Mouse (Mus musculus) skeletal muscle tissue, postnatal 0 days (tissue): ENCODE measurements around the gene F2rl1. TPM values are rescaled to one million over a fixed set of nuclear protein-coding genes. Genes with fewer than 3 reads are reported as not detected.

Experiments used
- polyA plus RNA-seq: library from polyadenylated mRNA; unstranded; fragments of >200 nt; fragmentation: Nextera tagmentation; extraction: Ambion mirVana; gene quantifications from 2 replicates; pipeline ENCODE4 v1.2.1, GENCODE M21; 2015

F2rl1 gene
- 0.69 and 0.73 TPM in 2 replicates for polyA plus RNA-seq

DNA sequence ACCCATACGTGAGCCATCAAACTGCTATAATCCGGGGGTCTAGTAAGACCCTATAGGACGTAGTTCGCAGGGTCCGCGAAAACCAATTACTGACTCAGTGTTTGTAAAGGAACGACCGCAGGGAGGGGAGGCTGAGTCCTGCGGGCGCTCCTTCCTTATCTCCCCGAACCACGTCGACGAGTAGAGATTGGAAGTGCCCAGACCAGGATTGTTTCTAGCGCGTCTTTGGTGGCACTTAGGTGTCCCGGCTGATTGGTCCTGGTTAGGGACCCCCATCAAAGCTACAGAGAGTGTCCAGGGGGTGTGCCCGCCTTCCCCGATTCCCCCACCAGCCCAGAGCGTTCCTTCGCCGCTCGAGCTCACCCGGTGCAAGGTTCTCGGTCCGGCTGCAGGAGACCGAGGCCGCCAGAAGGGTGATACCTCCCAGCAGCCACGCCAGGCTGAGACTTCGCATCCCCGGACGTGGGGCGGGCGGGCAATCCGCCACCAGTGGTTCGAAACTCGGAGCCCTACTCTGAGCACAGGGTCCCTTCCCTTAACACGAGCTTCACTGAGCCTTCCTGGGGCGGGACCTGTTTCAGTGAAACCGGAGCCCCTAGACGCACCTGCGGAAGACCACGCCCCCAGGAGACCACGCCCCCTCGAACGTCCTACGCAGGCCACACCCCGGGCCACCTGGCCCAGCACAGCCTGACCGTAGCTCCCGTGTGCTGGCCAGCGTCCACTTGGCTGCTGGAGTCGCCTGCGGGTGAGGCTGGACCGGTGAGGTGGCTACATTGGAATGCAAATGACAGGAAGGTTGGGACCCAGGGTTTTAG, at the start of gene F2rl1:
Gene F2rl1, minus strand, starts transcription at position 554 of the 818 bp plus-strand sequence.

DNA sequence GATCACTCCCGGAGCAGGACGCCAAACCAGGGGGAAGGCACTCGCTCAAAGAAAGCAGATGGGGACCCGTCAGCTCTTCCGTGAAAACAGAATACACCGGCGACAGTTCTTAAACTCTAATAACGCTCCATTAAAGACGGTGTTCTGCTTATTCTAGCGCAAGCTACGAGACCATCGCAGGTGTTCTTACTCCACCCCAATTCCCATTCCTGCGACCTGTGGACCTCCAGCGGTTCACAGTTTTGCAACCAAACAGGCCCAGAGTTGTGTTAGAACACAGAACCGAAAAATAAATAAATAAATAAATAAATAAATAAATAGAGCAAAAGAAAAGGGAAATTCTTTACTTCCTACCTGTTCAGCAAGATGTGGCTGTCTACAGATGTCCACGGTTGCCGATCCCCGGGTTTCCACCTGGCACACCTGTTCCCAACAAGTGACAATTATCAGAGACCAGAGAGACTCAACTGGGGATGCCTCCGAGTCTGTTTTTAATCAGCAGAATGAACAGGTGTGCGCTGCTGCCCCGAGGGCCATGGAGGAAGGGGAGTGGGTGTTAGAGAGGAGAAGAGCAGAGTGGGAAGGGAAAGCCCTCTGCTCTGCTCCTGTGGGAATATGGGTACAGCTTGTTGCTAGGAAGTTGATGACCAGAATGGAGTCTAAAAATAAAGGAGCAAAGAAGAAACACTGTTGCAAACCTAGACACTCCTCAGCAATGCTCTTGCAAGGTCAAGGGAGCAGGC, 46.2 kb downstream of the F2rl1 start, which contains the start of gene S100z:
Gene S100z, minus strand, starts transcription at position 51 of the 743 bp plus-strand sequence.

Other genes with a start within 250 kb of the F2rl1 start
- gene Zbed3, start 201.6 kb downstream of the F2rl1 start, polyA plus RNA-seq, result 17.7 and 23.2 TPM in 2 replicates
- 14.3 and 15.4 TPM in 2 replicates for gene Aggf1, start 149.9 kb downstream of the F2rl1 start, polyA plus RNA-seq
- gene Crhbp, start 80.3 kb downstream of the F2rl1 start, polyA plus RNA-seq, result not detected in 2 replicates
- gene S100z, start 46.5 kb downstream of the F2rl1 start, polyA plus RNA-seq, result not detected in 2 replicates
- 24.3 and 26.2 TPM in 2 replicates for gene F2r, start 93.3 kb upstream of the F2rl1 start, polyA plus RNA-seq
- 0.05 and 0.09 TPM in 2 replicates for gene F2rl2, start 171.6 kb upstream of the F2rl1 start, polyA plus RNA-seq